Mouse (Mus musculus) frontal cortex, postnatal 25 days (tissue): ENCODE results near the gene Zc3h18.

ENCODE experiments used
- DNase-seq, 2 experiments: peaks; one replicate each; pipeline ENCODE4 v3.0.0; 2022; ENCODE audit warnings: low spot score in 2 of 2

The Zc3h18 gene

DNA sequence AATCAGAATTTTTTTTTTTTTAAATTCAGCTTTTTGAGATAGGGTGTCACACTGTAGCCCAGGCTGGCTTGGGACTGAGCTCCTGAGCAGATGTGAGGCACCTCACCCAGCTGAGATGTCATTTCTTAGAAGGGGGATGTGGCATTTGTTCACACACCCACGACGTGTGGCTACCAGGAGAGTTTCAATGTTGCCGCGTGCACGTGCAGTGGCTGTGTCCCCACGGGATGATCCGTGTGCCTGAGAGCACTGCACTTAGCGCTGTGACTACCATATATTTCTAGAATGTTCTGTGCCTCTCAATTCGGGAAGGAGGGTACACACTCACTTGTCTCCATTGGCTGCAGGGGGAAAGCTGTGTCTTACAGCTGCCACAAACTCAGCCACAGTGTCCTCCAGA, 59.7 kb downstream of the Zc3h18 start:
- no peak for DNase-seq

GRCm38 (mm10) chr8:122436586-122437125, 60.2 kb downstream of the Zc3h18 start:
- no peak for DNase-seq

- no peak for DNase-seq
Observed at GRCm38 (mm10) chr8:122437708-122438331, 61.4 kb downstream of the Zc3h18 start.

GRCm38 (mm10) chr8:122439336-122439735, 62.9 kb downstream of the Zc3h18 start:
- no peak for DNase-seq

GRCm38 (mm10) chr8:122441326-122441725, 64.9 kb downstream of the Zc3h18 start:
- no peak for DNase-seq

DNA sequence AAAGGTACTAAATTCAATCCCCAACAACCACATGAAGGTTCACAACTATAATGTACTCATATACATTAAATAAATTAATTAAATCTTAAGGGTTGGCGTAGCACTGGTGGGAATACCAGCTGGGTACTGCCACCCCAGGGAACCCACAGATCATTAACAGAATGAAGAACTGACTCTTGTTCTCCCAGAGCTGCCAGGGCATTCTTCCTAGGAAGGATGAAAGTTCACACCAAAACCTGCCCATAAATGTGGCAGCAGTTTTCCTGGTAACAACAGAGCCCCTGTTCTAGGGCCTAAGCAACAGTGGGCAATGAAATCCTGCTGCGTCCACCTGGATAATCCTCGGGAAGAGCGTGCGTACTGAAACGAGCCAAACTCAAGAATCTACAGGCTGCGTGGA, 65.9 kb downstream of the Zc3h18 start:
- DNase-seq = no peak

DNA sequence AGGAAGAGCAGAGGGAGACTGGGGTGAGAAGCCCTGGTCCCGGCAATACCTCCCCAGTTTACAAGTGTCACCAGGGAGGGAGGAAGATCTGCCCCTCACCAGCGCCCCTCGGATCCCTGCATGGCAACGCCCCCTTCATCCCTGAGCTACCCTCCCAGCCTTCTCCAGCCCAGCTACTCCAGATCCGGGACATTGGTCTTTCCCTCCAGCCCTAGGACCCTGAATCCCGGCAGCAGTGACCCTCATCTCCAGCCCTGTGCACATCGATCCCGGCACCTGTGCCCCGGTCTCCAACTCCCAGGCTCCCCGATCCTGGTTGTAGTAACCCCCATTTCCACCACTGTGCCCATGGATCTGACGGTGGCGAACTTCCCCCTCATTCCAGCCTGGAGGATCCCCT, 66.4 kb downstream of the Zc3h18 start:
- no peak for DNase-seq

DNA sequence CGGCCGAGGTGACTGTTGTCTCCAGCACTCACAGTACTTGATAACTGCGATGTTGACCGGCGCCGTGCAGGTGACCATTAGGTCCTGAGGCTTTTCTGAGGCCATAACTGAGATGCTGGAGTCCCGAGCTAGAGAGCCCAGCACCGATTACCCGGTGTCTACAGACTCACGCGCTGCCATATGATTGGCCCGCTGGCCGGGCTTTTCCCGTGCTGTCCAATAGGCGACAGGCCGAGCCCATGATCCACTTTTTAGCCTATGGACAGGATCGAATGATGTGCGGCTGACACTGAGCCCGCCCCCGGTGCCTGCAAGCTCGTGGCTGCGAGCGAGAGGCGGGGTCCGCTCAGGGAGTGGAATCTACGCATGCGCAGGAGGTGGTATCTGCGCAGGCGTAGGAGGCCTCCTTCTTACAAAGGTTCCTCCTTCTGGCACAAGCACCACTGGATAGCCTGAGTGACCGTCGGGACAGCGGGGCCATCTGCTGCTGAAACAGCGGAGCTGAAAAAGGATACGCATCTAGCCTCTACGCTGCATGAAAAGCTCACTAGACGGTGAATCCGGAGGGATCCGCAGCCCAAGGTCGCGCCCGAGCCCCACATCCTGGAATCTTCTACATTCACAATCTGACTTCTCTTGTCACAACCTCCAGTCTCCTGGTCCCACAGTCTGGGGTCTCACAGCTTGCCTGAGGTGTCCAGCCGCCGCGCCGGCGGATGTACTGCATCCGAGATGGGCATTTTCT, 67.0 kb downstream of the Zc3h18 start, which contains the start of gene Mvd:
Gene Mvd, minus strand, starts transcription at position 161 of the 745 bp plus-strand sequence.
- peak; percentile 96 to 98 for DNase-seq

- DNase-seq = peak; percentile 72 to 74
Observed at GRCm38 (mm10) chr8:122444058-122444748, 67.8 kb downstream of the Zc3h18 start.

DNA sequence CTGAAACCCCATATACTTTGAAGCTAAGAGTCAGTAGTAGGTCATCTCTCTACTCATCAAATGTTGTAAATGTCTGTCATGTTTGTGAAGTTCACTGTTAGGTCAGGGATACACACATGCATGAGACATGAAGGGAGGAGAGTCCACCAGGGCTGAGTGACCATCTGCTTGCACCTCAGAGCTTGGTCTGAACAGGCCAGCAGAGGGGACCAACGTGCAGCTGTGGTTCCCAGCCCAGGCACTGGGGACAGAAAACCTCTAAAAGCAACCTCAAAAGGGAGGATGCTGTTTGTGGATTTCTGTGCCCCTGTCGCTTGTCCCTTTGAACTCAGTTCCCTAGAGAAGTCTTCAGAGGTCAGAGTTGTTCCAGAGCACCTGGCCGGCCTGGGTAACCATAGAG, 68.8 kb downstream of the Zc3h18 start:
- DNase-seq = no peak

GRCm38 (mm10) chr8:122451161-122451703, 74.8 kb downstream of the Zc3h18 start:
- DNase-seq = no peak

DNA sequence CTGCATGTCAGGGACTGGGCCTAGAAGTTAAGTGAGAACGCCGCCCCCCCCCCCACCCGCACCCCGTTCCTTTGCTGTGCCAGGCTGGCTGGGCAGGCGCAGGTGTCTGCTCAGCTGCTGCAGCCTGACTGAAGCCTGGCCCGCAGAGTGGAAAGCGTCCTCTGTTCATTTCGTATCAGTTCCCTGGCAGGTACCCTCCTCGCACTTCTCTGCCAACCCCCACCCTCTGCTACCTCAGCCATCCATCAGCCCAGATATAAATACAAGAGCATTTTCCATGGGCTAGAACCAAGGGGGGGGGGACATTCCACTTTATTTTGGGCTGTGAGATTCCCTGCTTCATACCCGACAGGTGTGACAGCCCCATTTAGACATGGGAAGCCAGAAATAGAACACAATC, 75.7 kb downstream of the Zc3h18 start:
- no peak for DNase-seq

- no peak for DNase-seq
Observed at GRCm38 (mm10) chr8:122454409-122454808, 78.0 kb downstream of the Zc3h18 start.

- no peak for DNase-seq
Observed at GRCm38 (mm10) chr8:122457171-122457570, 80.8 kb downstream of the Zc3h18 start.

DNA sequence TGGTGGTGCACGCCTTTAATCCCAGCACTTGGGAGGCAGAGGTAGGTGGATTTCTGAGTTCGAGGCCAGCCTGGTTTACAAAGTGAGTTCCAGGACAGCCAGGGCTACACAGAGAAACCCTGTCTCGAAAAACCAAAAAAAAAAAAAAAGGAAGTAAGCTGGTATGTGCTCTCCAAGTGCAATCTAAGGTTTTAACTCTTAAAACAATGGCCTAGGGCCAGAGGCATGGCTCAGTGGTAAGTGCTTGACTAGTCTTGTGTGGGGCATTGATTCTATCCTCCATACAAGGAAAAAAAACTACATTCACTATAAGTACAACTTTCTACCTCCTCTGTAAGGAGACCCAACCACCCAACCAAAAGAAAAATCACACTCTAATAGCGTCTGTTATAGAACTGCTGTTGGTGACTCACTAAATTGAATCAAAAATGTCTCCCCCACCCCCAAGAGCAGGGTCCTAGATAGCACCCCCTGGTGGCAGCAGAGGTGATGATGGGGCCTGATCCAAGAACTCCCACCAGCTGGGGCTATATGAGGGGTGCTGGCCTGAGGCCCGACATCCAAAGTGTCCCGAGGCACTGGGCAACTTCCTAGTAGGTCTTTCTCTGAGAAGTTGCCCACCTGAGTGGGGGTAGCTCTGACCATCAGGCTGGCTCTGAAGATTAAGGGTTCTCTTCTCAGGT, 83.0 kb downstream of the Zc3h18 start:
- no peak for DNase-seq

DNA sequence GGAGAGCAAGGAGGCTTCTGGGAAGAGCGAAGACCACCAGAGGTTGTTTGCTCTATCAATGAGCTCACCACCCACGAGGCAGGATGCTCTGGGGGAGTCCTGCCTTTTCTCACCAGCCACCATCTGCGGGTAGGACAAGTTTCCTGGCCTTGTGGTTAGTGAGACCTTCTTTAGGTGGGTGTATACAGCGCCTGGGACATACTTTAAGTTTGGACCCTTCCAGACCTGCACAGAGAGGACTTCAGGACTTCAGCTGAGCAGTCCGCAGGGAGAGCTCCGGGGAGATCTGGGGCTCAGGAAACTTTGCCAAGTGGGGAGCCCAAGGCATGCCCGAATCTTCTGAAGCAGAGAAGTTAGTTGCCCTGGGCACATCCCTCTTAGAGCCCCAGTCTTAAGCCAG, 83.6 kb downstream of the Zc3h18 start:
- no peak for DNase-seq

DNA sequence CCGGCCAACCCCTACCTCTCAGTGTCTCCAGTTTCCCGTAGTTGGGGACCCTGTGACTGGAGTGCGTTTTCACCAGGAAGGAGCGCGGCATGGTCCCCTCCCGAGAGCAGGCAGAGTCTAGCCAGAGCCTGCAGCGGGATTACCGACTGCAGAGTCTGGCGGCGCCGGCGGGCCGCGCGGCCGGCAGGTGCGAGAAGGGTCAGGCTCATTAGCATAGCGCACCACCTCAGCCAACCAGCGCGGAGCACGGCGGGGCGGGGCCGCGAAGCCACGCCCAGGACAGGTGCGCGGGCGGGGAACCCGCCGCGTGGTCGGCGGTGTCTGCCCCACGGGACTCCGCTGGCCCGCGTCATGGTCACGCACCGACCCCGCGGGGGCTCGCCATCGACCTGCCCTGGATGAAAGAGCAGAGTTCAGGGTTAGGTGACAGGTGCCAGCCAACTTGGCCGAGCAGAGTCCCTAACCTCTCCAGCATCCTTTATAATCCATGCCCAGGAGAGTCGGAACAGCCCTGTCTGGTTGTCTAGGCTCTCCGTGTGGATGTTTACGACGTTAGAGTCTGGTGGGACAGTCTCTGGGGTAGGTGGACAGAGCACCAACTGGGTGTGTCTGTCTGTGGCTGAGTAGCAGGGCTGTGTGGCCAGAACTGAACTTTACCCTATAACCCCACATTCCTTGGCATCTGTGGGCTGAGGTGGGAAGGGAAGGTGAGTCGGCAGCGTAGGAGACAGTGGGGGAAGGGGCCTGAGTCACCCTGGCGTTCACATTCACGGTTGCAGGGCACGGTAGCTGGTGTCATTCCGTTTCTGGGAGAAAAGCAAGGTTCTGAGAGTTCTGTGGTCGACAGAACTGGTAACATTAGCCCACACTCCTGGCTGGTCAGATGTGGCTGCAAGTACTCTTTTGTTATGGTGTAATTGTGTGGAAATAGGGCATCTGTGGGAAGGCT, 84.4 kb downstream of the Zc3h18 start, which contains the start of gene Snai3:
Gene Snai3, minus strand, starts transcription at position 210 of the 949 bp plus-strand sequence.
- no peak for DNase-seq

GRCm38 (mm10) chr8:122461473-122462148, 85.2 kb downstream of the Zc3h18 start:
- DNase-seq = peak; percentile 27 to 56

DNA sequence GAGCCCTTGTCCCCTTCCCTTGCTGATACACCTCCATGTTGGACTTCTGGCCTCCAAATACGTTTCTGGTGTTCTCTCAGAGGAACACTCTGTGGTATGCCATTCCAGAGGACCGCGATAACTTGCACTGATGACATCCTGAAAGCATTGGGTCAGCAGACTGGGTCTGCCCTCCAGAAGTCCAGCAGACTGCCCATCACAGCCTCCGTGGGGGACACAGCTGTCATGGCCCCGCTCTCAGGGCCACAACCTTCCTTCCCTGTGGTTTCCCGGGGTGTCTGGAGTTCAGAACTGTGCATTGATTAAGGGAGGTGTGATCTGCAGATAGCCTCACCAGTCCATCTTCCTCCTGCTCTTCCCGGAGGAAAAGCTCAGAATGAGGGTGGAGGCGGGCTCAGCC, 86.1 kb downstream of the Zc3h18 start:
- no peak for DNase-seq
